Mouse (Mus musculus): Measurements from ENCODE around the gene Cdkn2aip.

Gene Cdkn2aip

DNA sequence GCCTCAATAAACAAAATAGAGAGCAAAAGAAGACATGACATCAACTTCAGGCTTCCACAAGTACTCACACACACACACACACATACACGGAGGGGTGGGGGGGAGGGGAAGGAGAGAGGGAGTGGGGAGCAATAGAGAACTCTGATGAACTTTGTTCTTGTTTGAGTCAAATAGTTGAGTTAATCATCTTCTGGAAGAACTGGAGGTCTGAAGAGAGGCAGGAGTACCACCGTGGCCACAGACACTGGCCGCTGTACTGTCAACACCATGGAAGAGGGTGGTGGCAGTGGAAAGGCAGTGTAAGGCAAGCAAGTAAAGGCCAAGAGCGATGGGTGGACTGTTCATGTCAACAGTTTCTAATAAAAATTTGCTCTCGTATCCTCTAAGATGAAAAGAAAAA is 54.3 kb downstream of the Cdkn2aip start:
- no peak for DNase-seq (ENCODE audit: low read depth, low spot score)
